Mouse (Mus musculus): ENCODE results near the gene Fcamr. TPM values are rescaled to one million over a fixed set of nuclear protein-coding genes. Genes with fewer than 3 reads are reported as not detected.

Fcamr gene
- total RNA-seq, 2 experiments from 2014 or later, result 0.19 to 0.20 TPM

DNA sequence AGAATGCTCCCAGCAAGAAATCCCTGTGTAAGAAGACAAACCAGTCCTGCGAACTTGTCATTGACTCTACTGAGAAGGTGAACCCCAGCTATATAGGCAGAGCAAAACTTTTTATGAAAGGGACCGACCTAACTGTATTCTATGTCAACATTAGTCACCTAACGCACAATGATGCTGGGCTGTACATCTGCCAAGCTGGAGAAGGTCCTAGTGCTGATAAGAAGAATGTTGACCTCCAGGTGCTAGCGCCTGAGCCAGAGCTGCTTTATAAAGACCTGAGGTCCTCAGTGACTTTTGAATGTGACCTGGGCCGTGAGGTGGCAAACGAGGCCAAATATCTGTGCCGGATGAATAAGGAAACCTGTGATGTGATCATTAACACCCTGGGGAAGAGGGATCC lies 43.8 kb downstream of the Fcamr start:
- intact Hi-C loops (cut with DNase I), result no loop called here
- no peak for DNase-seq

GRCm38 (mm10) chr1:130849530-130850214 lies 49.0 kb downstream of the Fcamr start:
- no peak for DNase-seq
- intact Hi-C loops (cut with DNase I), result no loop called here

DNA sequence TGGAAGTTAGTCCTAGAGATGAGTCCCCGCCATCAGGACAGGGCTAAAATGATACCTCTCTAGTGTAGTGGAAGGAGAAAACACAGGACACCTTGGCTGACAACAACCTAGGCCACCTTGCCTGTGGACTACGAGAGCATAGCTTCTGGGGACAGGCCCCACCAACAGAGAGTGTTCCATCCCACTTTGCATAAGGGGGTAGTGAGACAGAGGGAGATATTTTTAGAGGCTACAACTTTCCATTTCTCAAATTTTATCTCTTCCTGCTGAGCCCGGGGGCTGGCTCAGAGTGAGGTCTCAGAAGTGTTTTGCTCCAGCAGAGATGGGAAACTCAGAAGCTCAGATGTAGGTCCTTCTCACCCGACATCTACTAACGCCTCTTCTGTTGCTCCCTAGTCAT lies 49.7 kb downstream of the Fcamr start:
- intact Hi-C loops (cut with DNase I), result no loop called here
- DNase-seq, result no peak

- intact Hi-C loops (cut with DNase I), result no loop called here
- peak; percentile 21 to 30 for DNase-seq
Observed at GRCm38 (mm10) chr1:130854819-130855218, 54.1 kb downstream of the Fcamr start.

- intact Hi-C loops (cut with DNase I), result no loop called here
- no peak for DNase-seq
Observed at GRCm38 (mm10) chr1:130855723-130856122, 55.0 kb downstream of the Fcamr start.

DNA sequence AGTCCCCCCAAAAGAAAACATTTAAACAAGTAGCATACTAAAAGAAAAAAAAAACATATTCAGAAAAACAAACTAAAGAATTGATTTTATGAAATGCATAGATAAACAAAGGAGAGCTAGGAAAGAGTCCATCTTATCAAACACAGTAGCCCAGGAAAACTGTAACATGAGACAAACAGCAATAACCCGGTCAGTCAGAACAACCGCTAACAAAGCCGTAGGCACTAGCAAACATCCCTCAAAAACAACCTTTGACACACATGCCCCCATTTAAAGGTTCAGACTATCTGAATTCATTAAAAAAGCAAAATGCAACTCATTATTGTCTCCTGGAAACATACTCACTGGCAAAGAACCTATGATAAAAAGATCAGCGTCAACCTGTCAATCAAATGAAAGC lies 56.8 kb downstream of the Fcamr start:
- intact Hi-C loops (cut with DNase I), result no loop called here
- no peak for DNase-seq

DNA sequence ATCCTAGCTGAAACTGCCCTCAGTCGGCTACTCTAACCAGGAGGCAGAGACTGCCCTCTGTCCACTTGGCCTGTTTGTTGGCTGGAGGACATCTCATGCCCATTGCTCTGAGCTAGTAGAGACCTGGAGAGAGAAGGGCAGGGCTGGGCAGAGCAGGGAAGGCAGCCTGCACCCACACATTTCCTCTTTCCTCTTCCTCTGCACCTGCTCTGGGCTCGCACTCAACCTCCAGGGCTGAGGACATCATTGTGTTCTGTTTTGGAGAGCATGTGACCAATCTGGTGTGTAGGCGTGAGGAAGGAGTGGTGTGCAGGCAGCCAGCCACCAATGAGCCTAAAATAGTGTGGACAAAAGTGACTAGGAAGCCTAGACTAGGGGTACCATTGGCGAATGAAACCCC lies 63.5 kb downstream of the Fcamr start:
- no peak for DNase-seq
- intact Hi-C loops (cut with DNase I), result no loop called here

Other genes with a start within 250 kb of the Fcamr start
- gene Zp3r, start 171.3 kb upstream of the Fcamr start, total RNA-seq (2021), result not detected
- not detected for gene C4bp, start 139.3 kb upstream of the Fcamr start, total RNA-seq (2021)
- not detected for gene Gm29427, start 85.1 kb upstream of the Fcamr start, total RNA-seq (2021)
- 1 to 10 TPM; 5.6 to 7.0 TPM for gene Yod1, start 83.6 kb upstream of the Fcamr start, total RNA-seq (2021)
- gene Pfkfb2, start 71.6 kb upstream of the Fcamr start, total RNA-seq (2021), result 10 to 100 TPM; 40.5 to 42.7 TPM
- under 1 TPM; 0.57 to 0.62 TPM for gene AA986860, start 68.9 kb upstream of the Fcamr start, total RNA-seq (2021)
- gene Pigr, start 25.8 kb downstream of the Fcamr start, total RNA-seq (2021), result not detected
- gene Fcmr, start 64.8 kb downstream of the Fcamr start, total RNA-seq (2021), result under 1 TPM; 0.47 to 0.86 TPM
- gene Il24, start 86.6 kb downstream of the Fcamr start, total RNA-seq (2021), result not detected
- not detected for gene Il20, start 110.5 kb downstream of the Fcamr start, total RNA-seq (2021)
- gene Il19, start 139.2 kb downstream of the Fcamr start, total RNA-seq (2021), result not detected
- not detected for gene Il10, start 218.9 kb downstream of the Fcamr start, total RNA-seq (2021)